Mouse (Mus musculus) cerebellum, adult 9-10 months (tissue): Measurements from ENCODE around the gene Rims1.

Experiments used
- DNase-seq: peaks from one replicate; pipeline ENCODE4 v3.0.0; 2022

Rims1 gene

DNA sequence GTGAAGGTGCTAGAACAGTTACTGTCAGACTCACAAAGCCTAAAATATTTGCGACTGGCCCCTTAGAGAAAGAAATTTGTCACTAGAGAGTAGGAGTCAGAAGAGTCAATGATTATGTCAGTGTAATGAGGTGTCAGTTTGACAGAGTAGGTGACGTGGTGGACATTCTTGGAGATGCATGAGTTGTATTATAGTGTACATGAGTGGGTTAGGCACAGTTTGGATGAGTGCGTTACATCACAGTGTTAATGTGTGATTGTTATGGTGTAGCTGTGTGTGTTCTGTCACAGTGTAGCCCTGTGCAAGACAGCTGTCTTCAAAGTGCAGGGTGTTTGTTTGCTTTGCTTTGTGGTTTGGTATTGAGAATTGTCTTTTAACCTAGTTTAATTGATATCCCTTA lies 226.3 kb downstream of the Rims1 start:
- DNase-seq, result no peak

DNA sequence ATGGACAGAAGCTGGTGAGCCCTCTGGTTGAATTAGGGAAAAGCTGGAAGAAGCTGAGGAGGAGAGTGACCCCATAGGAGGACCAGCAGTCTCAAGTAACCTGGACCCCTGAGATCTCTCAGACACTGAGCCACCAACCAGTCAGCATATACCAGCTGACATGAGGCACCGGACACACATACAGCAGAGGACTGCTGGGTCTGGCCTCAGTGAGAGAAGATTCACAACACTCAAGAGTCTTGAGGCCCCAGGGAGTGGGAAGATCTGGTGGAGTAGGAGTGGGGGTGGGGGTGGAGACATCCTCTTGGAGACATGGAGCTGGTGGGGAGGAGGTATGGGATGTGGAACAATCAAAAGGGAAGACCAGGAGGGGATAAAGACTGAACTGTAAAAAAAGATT lies 233.1 kb downstream of the Rims1 start:
- no peak for DNase-seq

- DNase-seq, result no peak
Measured at GRCm38 (mm10) chr1:22546273-22546672, 259.5 kb downstream of the Rims1 start.

GRCm38 (mm10) chr1:22538129-22538528 lies 267.7 kb downstream of the Rims1 start:
- no peak for DNase-seq

DNA sequence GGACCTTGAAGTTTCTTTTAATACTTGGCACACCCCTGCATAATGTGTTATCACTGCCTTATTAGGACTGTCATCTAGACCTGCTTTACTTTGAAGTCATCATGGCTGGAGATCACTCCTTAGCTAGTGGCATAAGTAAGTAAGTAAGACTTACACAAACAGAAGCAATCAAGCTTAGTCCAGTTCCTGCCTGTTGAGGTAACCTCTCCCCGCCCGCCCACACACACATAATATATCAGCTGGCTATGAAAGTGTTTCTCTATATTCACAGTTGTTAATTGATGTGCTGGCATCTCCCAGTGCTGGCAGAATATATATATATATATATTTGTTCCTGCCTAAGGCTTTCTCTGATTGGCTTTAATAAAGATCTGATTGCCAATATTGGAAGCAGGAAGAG lies 269.0 kb downstream of the Rims1 start:
- DNase-seq, result no peak

DNA sequence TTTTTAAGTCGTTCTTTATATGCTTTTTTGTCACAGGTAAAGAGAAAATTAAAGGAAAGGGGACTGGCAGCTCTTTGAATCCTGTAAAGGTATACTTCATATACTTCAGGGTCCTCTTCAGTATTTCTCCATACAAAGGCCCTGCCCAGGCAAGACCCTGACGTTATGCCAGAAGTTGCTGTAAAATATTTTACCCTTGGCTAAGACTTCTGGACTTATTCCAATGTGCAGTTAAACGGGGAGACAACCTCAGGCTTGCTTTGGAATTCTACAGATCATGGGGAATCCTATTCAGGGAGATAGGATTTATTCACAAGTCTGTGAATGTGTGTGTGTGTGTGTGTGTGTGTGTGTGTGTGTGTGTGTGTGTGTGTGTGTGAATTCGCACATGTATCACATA lies 270.7 kb downstream of the Rims1 start:
- DNase-seq, result no peak

- peak; percentile 47 for DNase-seq
Measured at GRCm38 (mm10) chr1:22533146-22534096, 272.4 kb downstream of the Rims1 start.

GRCm38 (mm10) chr1:22515103-22515502 lies 290.7 kb downstream of the Rims1 start:
- DNase-seq, result no peak

- DNase-seq, result peak; percentile 94
Measured at GRCm38 (mm10) chr1:22512421-22512820, 293.4 kb downstream of the Rims1 start.

GRCm38 (mm10) chr1:22511614-22512013 lies 294.2 kb downstream of the Rims1 start:
- peak; percentile 74 for DNase-seq

- peak; percentile 61 for DNase-seq
Measured at GRCm38 (mm10) chr1:22508735-22509615, 296.8 kb downstream of the Rims1 start.

GRCm38 (mm10) chr1:22487270-22487864 lies 318.4 kb downstream of the Rims1 start:
- DNase-seq, result no peak

DNA sequence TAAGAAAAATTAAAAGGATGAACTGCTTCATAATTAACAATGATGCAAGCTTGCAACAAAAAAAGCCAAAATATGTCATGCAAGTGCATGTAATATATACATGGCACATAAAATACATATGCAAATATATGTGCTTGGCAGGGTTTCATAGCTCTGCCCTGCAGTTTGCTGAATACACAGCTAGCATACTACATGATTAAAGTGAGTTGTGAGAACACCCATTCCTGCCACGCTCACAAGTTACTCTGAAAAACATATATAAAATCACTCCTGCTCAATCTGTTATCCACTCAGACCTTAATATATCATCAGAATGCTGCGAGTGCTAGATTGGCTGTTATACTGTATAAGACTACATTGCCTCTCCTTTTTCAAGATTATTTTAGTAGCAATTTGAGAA lies 329.6 kb downstream of the Rims1 start:
- no peak for DNase-seq

DNA sequence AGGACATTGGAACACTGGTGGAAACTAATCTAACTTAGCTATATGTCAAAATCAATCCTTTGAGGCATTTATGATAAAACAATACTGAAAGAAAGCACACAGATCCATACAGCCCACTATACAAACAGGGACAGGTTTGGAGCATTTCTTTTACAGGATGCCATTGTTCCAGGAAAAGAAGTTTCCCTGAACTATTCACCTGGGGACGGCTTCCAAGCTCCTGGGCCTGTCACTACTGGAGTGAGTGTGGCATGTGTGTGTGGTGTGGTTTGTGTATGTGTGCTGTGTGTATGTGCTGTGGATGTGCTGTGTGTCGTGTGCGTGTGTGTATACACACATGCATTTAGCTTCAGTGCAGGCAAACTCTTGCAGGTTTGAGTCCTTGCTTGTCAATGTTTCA lies 338.8 kb downstream of the Rims1 start:
- no peak for DNase-seq

DNA sequence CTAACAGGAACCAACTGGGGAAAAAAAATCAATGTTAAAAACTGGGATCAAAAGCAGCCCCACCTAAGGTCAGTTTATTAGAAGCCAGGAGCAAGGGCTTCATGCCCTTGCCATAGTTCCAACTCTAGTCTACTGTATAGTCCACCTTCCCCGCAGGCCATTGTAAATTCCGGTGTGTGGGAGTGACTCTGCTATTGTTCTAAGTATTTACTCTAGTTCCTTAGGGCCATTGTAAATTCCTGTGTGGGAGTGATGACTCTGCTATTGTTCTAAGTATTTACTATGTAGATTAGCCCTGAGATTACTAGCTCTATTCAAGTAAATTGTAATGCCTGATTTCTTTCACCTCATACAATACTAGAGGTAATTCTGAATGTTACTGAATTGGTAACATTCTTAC lies 339.2 kb downstream of the Rims1 start:
- no peak for DNase-seq

DNA sequence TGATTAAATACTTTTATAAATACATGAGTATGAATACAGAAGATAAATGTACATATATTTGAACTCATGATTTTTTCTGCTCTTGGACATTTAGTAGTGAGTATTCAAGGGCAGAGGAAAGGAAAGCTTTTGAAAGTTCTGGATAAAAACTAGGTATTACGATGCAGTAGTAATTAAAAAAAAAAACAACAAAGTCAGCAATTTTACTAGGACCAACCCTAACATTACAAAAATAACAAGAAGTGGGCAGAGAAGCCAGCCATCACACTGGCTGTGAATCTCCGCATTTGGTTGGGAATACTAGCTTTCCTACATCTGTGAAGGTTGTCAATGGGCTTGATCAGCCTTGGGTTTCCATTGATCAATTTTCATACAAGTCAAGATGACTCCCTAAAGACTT lies 381.8 kb downstream of the Rims1 start:
- no peak for DNase-seq

- no peak for DNase-seq
Measured at GRCm38 (mm10) chr1:22422102-22422501, 383.7 kb downstream of the Rims1 start.

DNA sequence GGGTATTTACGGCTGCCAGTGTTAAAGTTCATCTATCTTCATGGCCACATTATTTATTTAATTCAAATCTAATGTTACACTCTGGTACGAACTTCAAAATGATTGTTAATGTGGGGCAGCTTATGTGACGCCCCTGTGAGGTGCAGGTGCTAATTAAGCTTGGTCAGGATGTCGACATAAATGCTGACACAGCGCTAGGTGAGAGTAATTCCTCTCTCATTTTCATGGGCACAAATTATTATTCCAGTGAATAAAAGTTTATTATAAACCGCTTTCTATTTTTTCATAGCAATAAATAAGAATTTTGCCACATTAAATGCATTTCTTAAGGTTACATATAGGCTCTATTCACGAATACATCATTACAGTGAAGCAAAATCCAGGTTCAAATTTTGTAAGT lies 395.6 kb downstream of the Rims1 start:
- DNase-seq, result no peak

GRCm38 (mm10) chr1:22386361-22386760 lies 419.4 kb downstream of the Rims1 start:
- peak; percentile 28 for DNase-seq

DNA sequence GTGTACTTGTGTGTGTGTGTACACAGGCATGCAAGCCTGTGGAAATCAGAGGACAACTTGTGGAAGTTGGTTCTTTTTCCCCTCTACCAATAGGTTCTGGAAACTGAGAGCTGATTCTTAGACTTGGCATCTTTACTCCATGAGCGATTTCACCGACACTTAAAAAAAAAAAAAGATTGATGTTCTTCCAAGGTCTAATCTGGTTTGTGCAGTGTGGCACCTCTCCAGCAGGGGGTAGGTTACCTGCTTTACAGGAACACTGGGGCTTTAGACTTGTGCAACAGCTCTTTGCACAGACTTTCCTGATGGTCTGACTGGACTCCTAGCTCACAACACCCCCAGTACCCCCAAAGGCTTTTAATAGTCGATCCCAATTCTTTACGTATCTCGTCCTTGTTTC lies 428.1 kb downstream of the Rims1 start:
- peak; percentile 31 for DNase-seq

GRCm38 (mm10) chr1:22377062-22377461 lies 428.7 kb downstream of the Rims1 start:
- DNase-seq, result no peak

DNA sequence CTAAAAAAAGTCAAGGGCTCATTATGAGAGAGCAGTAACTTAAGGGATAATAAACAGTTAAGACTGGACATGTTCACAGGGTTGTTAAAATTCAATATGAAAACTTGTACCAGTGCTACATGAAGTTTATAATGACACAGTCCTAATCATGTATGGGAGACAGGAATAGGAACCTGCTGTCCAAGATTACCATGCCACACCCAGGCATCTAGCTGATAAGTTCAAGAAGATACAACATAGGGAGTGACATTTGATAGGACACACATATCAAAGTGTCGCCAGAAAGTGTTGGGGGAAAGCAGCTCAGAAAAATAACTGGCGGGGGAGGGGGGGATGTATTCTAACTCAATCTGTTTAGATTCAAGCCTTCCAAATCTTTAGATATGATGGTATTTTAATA lies 449.6 kb downstream of the Rims1 start:
- DNase-seq, result no peak

DNA sequence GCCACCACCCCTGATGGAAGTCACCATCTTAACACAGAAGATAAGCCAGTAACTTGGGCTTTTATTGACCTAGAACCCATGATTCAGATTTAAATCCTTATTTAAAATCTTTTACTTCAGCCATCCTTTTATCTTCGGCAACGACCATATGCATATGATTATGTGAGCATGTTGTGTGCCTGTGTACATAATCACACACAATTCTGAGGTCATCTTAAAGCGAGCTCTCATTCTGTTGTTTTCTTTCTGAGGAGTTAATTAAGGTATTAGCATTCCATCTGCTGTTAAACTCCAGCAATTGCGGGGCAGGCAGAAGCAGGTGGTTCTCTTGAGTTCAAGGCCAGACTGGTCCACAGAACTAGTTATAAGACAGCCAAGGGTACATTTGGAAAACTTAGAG lies 452.1 kb downstream of the Rims1 start:
- no peak for DNase-seq
